Mouse (Mus musculus) cerebellum, adult 2 months (tissue): ENCODE measurements at regions not wholly inside any gene's neighbourhood (a gene's known extent, or its start where the extent isn't known, plus 50 kb on each side); places are given as distances from the start of the nearest gene placed in this dataset.

Experiments
- DNase-seq, 2 experiments: peaks; one replicate each; pipeline ENCODE4 v3.0.0; 2021
- H3K27ac ChIP-seq: fragments of 200-500 bp; 2 replicates; pipeline ENCODE4 v1.5.1; 2012; ENCODE audit warnings: low read length, control low read depth, inconsistent platforms; ENCODE audit not compliant: insufficient read depth
- H3K27me3 ChIP-seq: fragments of 200-500 bp; 2 replicates; pipeline ENCODE4 v1.6.1; 2012; ENCODE audit warnings: inconsistent platforms, mild to moderate bottlenecking, low read length, moderate library complexity; ENCODE audit not compliant: control insufficient read depth, insufficient read depth
- H3K4me1 ChIP-seq: fragments of 200-500 bp; 2 replicates; pipeline ENCODE4 v1.6.1; 2011; ENCODE audit warnings: low read length; ENCODE audit not compliant: control insufficient read depth, insufficient read depth
- H3K4me3 ChIP-seq: fragments of 200-500 bp; replicated peaks from 2 replicates; pipeline ENCODE3; 2011; ENCODE audit warnings: mild to moderate bottlenecking, low read depth, low read length, control low read depth; ENCODE audit not compliant: insufficient read depth
- CTCF ChIP-seq: fragments of 200-500 bp; IDR thresholded peaks from 2 replicates; pipeline ENCODE4 v1.5.1; 2011; ENCODE audit warnings: low read depth, mild to moderate bottlenecking, control low read depth, low read length, moderate library complexity, borderline replicate concordance; ENCODE audit not compliant: insufficient read depth
- POLR2A ChIP-seq: fragments of 200-500 bp; IDR thresholded peaks from 2 replicates; pipeline ENCODE4 v1.6.1; 2011; ENCODE audit warnings: low read length, control low read depth, borderline replicate concordance; ENCODE audit not compliant: insufficient read depth
- WGBS: fragments of 180-500 bp; shearing (Covaris S2); methylation state at CpG from one replicate; pipeline ENCODE4 v1.1.7; 2018; 5-methylcytosine and 5-hydroxymethylcytosine counted together

DNA sequence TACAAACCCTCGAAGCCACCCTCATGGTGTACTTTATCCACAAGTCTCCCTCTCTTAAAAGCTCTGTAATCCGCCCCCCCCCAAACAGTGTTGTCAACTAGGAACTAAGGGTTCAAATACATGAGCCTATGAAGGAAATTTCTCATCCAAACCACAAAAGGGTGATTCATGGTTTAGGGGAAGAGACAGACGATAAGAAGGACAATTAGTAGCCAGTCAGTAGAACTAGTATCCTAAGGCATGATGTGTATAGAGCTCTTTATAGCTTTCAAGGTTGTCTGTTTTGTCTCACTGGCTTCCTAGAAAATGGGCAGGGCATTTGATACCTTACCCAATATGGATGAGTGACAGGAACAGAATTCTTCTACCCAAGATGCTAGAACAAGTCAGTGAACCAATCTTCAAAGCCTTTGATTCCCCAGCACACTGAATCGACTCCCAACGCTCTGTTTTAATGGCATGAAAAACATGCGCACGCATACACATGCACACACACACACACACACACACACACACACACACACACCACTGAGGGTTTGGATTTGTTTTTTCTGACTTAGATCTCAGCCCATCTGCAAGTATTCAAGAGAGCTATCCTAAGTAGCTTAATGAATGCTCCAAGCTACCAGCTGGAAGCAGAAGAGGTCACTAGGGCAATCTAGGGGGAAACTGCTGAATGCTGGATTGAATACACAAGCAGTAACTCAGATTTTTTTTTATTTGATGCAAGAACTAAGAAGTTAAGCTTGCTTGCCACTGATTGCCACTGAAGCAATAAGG is 236.6 kb upstream of the Sox9 start:
- H3K4me1 ChIP-seq = no peaks in the 10 kb centered on the region
- no peak for DNase-seq
- no peaks in the 10 kb centered on the region; the same call in 1 of the 2 replicates for H3K27me3 ChIP-seq
- no peak overlapping the region for H3K27ac ChIP-seq
- H3K4me3 ChIP-seq = no peak overlapping the region
- TF ChIP-seq POLR2A (no peak), CTCF (no peak)
- WGBS = 81% methylated on average over 7 of the region's 7 CpGs

DNA sequence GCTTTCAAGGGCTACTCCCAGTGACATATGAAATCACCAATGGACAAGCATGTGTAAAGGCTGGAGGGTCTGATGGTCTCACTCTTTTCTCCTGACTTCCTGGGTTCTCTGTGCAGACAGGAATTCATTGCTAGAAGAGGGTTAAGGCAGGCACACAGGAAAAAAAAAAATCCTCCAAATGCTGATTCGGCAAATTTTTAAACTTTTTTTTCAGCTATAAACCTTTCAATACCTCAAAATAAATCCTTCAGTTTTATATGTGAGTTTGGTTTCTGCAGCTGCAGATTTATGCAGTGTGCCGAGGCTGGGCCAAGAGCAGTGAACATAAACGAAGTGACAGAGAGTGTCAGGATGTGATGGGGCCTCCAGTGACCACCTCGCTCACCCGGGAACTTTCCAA is 235.9 kb upstream of the Sox9 start:
- 39% methylated on average over 5 of the region's 5 CpGs for WGBS
- DNase-seq = no peak
- Histone ChIP-seq H3K4me3 (no peak overlapping the region), H3K27ac (no peak overlapping the region), H3K4me1 (no peaks in the 10 kb centered on the region), H3K27me3 (no peaks in the 10 kb centered on the region; the same call in 1 of the 2 replicates)
- no peak for TF ChIP-seq POLR2A
- no peak for TF ChIP-seq CTCF

- Histone ChIP-seq H3K4me1 (no peaks in the 10 kb centered on the region), H3K27me3 (no peaks in the 10 kb centered on the region), H3K27ac (no peak overlapping the region), H3K4me3 (no peak overlapping the region)
- WGBS = 85% methylated on average over 6 of the region's 6 CpGs
- no peak for DNase-seq
- TF ChIP-seq CTCF (no peak), POLR2A (no peak)
Observed at GRCm38 (mm10) chr11:112552838-112553237, 229.2 kb upstream of the Sox9 start.

GRCm38 (mm10) chr11:112563027-112563426 is 219.0 kb upstream of the Sox9 start:
- no peaks in the 10 kb centered on the region for H3K4me1 ChIP-seq
- H3K27ac ChIP-seq = no peak overlapping the region
- TF ChIP-seq CTCF = no peak
- no peak for TF ChIP-seq POLR2A
- H3K27me3 ChIP-seq = no peaks in the 10 kb centered on the region
- WGBS = 93% methylated on average over 9 of the region's 9 CpGs
- no peak overlapping the region for H3K4me3 ChIP-seq
- DNase-seq = no peak

GRCm38 (mm10) chr11:112564706-112565215 is 217.3 kb upstream of the Sox9 start:
- 10% methylated on average over 1 of the region's 1 CpGs for WGBS

DNA sequence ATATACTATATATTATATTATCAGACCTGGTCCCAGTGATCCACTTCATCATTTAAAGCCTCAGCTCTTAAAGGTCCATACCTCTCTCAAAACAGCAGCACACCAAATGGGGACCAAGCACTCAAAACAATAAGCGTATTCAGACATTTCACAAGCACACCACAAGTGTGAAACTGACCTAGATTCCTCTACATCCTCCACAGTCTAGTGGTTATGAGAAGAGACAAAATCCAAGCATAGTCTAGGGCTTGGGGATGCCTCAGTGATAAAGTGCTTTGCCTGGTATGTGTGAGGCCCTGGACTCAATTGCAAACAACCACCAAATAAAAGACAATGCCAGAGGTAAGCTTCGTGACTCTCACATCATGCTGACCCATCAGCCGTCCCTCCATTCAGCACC is 216.0 kb upstream of the Sox9 start:
- Histone ChIP-seq H3K27me3 (no peaks in the 10 kb centered on the region), H3K4me3 (no peak overlapping the region), H3K27ac (no peak overlapping the region), H3K4me1 (no peaks in the 10 kb centered on the region)
- DNase-seq = no peak
- TF ChIP-seq POLR2A = no peak
- no peak for TF ChIP-seq CTCF
- WGBS = 92% methylated on average over 3 of the region's 3 CpGs

More at GRCm38 (mm10) chr11:112564706-112565215, 217.3 kb upstream of the Sox9 start:
- Histone ChIP-seq H3K27me3 (no peaks in the 10 kb centered on the region), H3K27ac (no peak overlapping the region), H3K4me3 (no peak overlapping the region), H3K4me1 (no peaks in the 10 kb centered on the region)
- TF ChIP-seq CTCF = no peak
- TF ChIP-seq POLR2A = no peak
- DNase-seq = no peak

DNA sequence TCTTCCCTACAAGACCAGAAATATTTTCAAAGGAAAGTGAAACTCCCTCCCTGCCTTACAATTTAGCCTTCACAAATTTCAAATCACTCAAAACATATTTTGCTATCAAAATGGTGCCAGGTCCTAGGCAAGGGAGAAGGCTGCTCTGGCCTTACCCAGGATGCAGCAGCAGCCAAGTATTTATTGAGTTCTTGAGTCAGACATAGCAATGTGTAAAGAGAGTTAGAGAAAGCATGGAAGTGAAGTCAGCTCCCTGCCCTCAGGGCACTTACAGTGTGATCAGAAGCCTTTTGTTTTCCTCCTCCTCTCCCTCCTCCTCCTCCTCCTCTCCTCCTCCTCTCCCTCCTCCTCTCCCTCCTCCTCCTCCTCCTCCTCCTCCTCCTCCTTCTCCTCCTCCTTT is 194.6 kb upstream of the Sox9 start:
- TF ChIP-seq POLR2A (no peak), CTCF (no peak)
- Histone ChIP-seq H3K4me1 (no peaks in the 10 kb centered on the region), H3K27me3 (no peaks in the 10 kb centered on the region), H3K4me3 (no peak overlapping the region), H3K27ac (no peak overlapping the region)
- no peak for DNase-seq

GRCm38 (mm10) chr11:112588088-112588487 is 193.9 kb upstream of the Sox9 start:
- TF ChIP-seq CTCF (no peak), POLR2A (no peak)
- no peaks in the 10 kb centered on the region for H3K4me1 ChIP-seq
- WGBS = 80% methylated on average over 11 of the region's 11 CpGs
- no peaks in the 10 kb centered on the region for H3K27me3 ChIP-seq
- no peak for DNase-seq
- no peak overlapping the region for H3K27ac ChIP-seq
- no peak overlapping the region for H3K4me3 ChIP-seq
